Mouse (Mus musculus): ENCODE measurements around the gene Nck2.

DNA sequence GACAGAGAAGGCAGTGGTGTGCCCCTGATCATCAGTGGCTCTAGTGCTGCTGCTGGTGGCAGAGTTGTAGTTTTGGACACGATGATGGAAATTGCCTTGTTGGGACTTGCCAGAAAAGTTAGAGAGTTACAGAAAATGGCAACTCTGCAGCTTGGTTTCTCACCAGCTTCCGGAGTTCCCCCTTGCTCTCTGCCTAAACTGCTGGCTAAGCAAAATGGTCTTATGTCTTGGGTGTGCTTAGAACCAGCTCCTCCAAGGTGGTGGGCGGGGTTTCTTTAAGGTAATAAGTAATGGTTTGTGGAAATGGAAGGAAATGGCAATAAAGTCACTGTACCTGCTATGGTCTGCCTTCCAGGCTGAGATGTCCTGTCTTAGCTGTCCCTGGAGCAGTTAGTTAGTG lies 33.6 kb downstream of the Nck2 start:
- TF ChIP-seq CTCF (IDR thresholded peaks at IDR 0.05; ENCODE audit: low read depth) (no peak), EP300 (IDR thresholded peaks at IDR 0.05; ENCODE audit: low read depth) (no peak)
